Mouse (Mus musculus) intestine, postnatal 0 days (tissue): ENCODE measurements around the gene Ulk3. TPM values are rescaled to one million over a fixed set of nuclear protein-coding genes. Genes with fewer than 3 reads are reported as not detected.

Experiments
- ATAC-seq: fragments of 200-750 bp; cut with Nextera tagmentation; 2 replicates; pipeline ENCODE4 v1.8.0; 2017; ENCODE audit warnings: mild to moderate bottlenecking, moderate TSS enrichment, moderate library complexity
- H3K27ac ChIP-seq: fragments of 300-500 bp; sonication (generic); 2 replicates; pipeline ENCODE4 v1.5.1; 2014; ENCODE audit warnings: mild to moderate bottlenecking, low read depth, low read length, moderate library complexity
- H3K27me3 ChIP-seq: fragments of 300-500 bp; sonication (generic); replicated peaks from 2 replicates; pipeline ENCODE4 v1.6.1; 2014; ENCODE audit warnings: low read length, mixed read lengths; ENCODE audit not compliant: control insufficient read depth, insufficient read depth
- H3K36me3 ChIP-seq: fragments of 300-500 bp; sonication (generic); 2 replicates; pipeline ENCODE4 v1.6.1; 2014; ENCODE audit warnings: mild to moderate bottlenecking, moderate library complexity; ENCODE audit not compliant: control insufficient read depth, insufficient read depth
- H3K4me1 ChIP-seq: fragments of 300-500 bp; sonication (generic); replicated peaks from 2 replicates; pipeline ENCODE4 v1.6.1; 2014; ENCODE audit warnings: antibody characterized with exemption, low read length, mixed read lengths; ENCODE audit not compliant: control insufficient read depth, insufficient read depth
- H3K4me2 ChIP-seq: fragments of 300-500 bp; sonication (generic); replicated peaks from 2 replicates; pipeline ENCODE4 v1.6.1; 2014; ENCODE audit warnings: low read depth, mild to moderate bottlenecking, moderate library complexity
- H3K4me3 ChIP-seq: fragments of 300-500 bp; sonication (generic); 2 replicates; pipeline ENCODE4 v1.5.1; 2014; ENCODE audit warnings: low read depth, low read length
- H3K9ac ChIP-seq: fragments of 300-500 bp; sonication (generic); 2 replicates; pipeline ENCODE4 v1.6.1; 2014; ENCODE audit warnings: mild to moderate bottlenecking, low read depth, low read length
- H3K9me3 ChIP-seq: fragments of 300-500 bp; sonication (generic); 2 replicates; pipeline ENCODE4 v1.6.1; 2016; ENCODE audit warnings: mixed run types; ENCODE audit not compliant: control insufficient read depth
- CTCF ChIP-seq: sonication (generic); IDR thresholded peaks from 2 replicates; pipeline ENCODE4 v1.5.1; 2016; ENCODE audit warnings: low read depth, mild to moderate bottlenecking, control low read depth, antibody characterized with exemption, moderate library complexity
- WGBS: fragments of 180-500 bp; shearing (Covaris S2); extraction: QIAGEN DNeasy Blood & Tissue Kit; methylation state at CpG from one replicate; pipeline ENCODE4 v1.1.7; 2014; 5-methylcytosine and 5-hydroxymethylcytosine counted together
- polyA plus RNA-seq: library from polyadenylated mRNA; unstranded; fragments of >200 nt; fragmentation: Nextera tagmentation; extraction: Ambion mirVana; gene quantifications from 2 replicates; pipeline ENCODE4 v1.2.1, GENCODE M21; 2015

Ulk3 gene
- polyA plus RNA-seq, 1 experiment from 2014 or later = 8.3 TPM

DNA sequence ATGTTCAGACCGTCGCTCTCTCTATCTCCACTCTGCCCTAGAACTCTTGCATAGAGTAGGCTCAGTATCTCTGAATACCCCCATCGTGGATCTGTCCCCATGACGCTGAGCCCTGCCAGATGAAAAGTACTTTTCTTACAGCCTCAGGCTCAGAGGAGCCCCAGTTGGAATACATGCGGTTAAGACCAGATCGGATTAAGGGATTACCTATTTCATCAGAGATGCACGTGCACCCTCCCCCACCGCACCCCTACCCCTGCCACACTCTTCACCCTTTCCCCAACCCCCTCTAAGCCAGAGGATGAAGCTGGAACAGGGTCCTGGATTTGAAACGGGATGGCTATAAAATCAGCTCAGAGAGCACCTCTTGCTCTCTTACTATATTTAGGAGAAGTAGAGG lies 16.3 kb downstream of the Ulk3 start:
- no peaks in the 10 kb centered on the region for H3K36me3 ChIP-seq
- no peaks in the 10 kb centered on the region for H3K9me3 ChIP-seq
- no peak overlapping the region for H3K4me3 ChIP-seq
- peaks cover 21% of the 10 kb centered on the region for H3K27me3 ChIP-seq
- ATAC-seq = no peak
- 26% methylated on average over 9 of the region's 9 CpGs for WGBS
- no peak overlapping the region for H3K9ac ChIP-seq
- no peak for TF ChIP-seq CTCF
- H3K27ac ChIP-seq = no peak overlapping the region
- no peak overlapping the region for H3K4me2 ChIP-seq
- peaks cover 10% of the 10 kb centered on the region for H3K4me1 ChIP-seq

GRCm38 (mm10) chr9:57606139-57606851 lies 17.0 kb downstream of the Ulk3 start, which contains the start of gene Cplx3:
Gene Cplx3, minus strand, starts transcription at chr9:57606281.
- Histone ChIP-seq H3K4me2 (no peak within 1 kb of the TSS), H3K4me3 (no peak within 1 kb of the TSS), H3K27me3 (peaks cover 21% of the 10 kb centered on the region), H3K27ac (no peak within 1 kb of the TSS), H3K4me1 (peaks cover 5% of the 10 kb centered on the region; the same call in 1 of the 2 replicates), H3K9me3 (no peaks in the 10 kb centered on the region), H3K36me3 (no peaks in the 10 kb centered on the region), H3K9ac (no peak within 1 kb of the TSS; the same call in 1 of the 2 replicates)
- no peak for TF ChIP-seq CTCF
- ATAC-seq = peak; percentile 55; the same call in 1 of the 2 replicates
- 9% methylated on average over 24 of the region's 24 CpGs for WGBS

- no peak overlapping the region for H3K9ac ChIP-seq
- no peak overlapping the region for H3K4me3 ChIP-seq
- TF ChIP-seq CTCF = no peak
- no peaks in the 10 kb centered on the region for H3K9me3 ChIP-seq
- no peaks in the 10 kb centered on the region for H3K36me3 ChIP-seq
- no peak overlapping the region for H3K27ac ChIP-seq
- no peaks in the 10 kb centered on the region for H3K4me1 ChIP-seq
- 53% methylated on average over 3 of the region's 3 CpGs for WGBS
- ATAC-seq = no peak
- H3K4me2 ChIP-seq = no peak overlapping the region
- peaks cover 17% of the 10 kb centered on the region for H3K27me3 ChIP-seq
These were observed 20.6 kb downstream of the Ulk3 start for GRCm38 (mm10) chr9:57609803-57610202.

DNA sequence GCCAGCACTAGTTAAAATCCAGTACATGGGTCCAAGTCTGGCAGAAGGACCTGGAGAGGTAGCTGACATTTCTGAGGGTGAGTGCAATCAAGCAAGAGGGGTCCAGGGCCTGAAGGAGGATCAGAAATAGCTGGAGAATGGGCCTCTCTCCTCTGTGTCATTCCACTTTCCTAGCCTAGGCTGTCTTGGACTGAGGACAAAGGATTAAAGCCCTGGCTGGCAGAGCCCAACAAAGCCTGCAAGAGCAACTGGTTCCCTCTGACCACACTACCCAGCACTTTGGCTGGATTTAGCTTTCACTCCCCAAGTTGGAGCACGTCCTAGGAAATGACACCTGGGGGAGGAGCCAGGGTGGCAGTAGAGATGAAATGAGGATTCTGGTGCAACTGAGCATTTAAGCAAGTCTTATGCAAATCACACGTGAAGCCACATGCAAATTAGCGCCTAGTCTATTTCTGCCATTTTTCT lies 21.1 kb downstream of the Ulk3 start:
- H3K4me2 ChIP-seq = no peak overlapping the region
- ATAC-seq = no peak

GRCm38 (mm10) chr9:57612587-57612986 lies 23.3 kb downstream of the Ulk3 start:
- no peaks in the 10 kb centered on the region for H3K4me1 ChIP-seq
- no peaks in the 10 kb centered on the region for H3K36me3 ChIP-seq
- ATAC-seq = no peak
- no peak overlapping the region for H3K27ac ChIP-seq
- TF ChIP-seq CTCF = no peak
- no peak overlapping the region for H3K4me2 ChIP-seq
- H3K4me3 ChIP-seq = no peak overlapping the region
- H3K9me3 ChIP-seq = no peaks in the 10 kb centered on the region
- H3K27me3 ChIP-seq = no peaks in the 10 kb centered on the region; the same call in 1 of the 2 replicates
- WGBS = 74% methylated on average over 7 of the region's 7 CpGs
- H3K9ac ChIP-seq = no peak overlapping the region

More for the DNA sequence above, 21.1 kb downstream of the Ulk3 start:
- TF ChIP-seq CTCF = no peak
- H3K27ac ChIP-seq = no peak overlapping the region
- no peaks in the 10 kb centered on the region for H3K36me3 ChIP-seq
- no peaks in the 10 kb centered on the region for H3K4me1 ChIP-seq
- peaks cover 15% of the 10 kb centered on the region for H3K27me3 ChIP-seq
- no peaks in the 10 kb centered on the region for H3K9me3 ChIP-seq
- no peak overlapping the region for H3K9ac ChIP-seq
- 52% methylated on average over 3 of the region's 3 CpGs for WGBS
- H3K4me3 ChIP-seq = no peak overlapping the region

DNA sequence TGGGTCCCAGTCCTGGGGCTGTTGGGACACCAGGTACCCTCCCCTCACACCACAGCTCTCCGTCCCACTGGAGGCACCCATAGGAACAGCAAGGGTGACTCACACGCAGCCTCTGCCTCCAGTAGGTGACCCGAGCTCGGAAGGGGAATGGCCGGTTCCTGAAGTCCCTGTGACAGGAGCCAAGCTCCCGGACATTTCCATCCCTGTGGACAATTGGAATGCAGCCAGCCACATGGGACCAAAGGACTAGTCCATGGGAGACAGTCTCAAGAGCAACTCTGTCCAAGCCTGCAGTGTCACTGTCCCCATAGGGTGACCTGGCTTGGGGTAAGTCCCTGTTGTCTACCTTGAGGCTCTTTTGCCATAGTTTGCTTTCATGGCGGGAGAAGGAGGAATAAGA lies 24.7 kb downstream of the Ulk3 start:
- Histone ChIP-seq H3K36me3 (no peaks in the 10 kb centered on the region), H3K27me3 (no peaks in the 10 kb centered on the region), H3K4me1 (no peaks in the 10 kb centered on the region), H3K4me3 (no peak overlapping the region), H3K9me3 (no peaks in the 10 kb centered on the region), H3K27ac (no peak overlapping the region), H3K4me2 (no peak overlapping the region), H3K9ac (no peak overlapping the region)
- ATAC-seq = no peak
- no peak for TF ChIP-seq CTCF
- WGBS = 75% methylated on average over 7 of the region's 7 CpGs
